Mouse (Mus musculus) gastrocnemius, adult 18-20 months (tissue): ENCODE measurements around the gene Gfy. TPM values are rescaled to one million over a fixed set of nuclear protein-coding genes. Genes with fewer than 3 reads are reported as not detected.

Source experiments
- DNase-seq: peaks from one replicate; pipeline ENCODE4 v3.0.0; 2021; ENCODE audit warnings: low spot score
- microRNA-seq: library from miRNA; unstranded; fragments of <30 nt; microRNA quantifications from one replicate; pipeline ENCODE4 v1.2.0, GENCODE M21; 2021
- total RNA-seq, 2 experiments: library from RNA; stranded (reverse); gene quantifications; 2 replicates each; pipeline ENCODE4 v1.2.3; 2021

Gfy gene
- total RNA-seq, 2 experiments from 2014 or later = not detected

- DNase-seq = peak; percentile 99
Observed at GRCm38 (mm10) chr7:45128624-45129246, 50.6 kb downstream of the Gfy start, which contains the start of gene Rpl13a. Gene Rpl13a (minus strand): TSS chr7:45128761.

DNA sequence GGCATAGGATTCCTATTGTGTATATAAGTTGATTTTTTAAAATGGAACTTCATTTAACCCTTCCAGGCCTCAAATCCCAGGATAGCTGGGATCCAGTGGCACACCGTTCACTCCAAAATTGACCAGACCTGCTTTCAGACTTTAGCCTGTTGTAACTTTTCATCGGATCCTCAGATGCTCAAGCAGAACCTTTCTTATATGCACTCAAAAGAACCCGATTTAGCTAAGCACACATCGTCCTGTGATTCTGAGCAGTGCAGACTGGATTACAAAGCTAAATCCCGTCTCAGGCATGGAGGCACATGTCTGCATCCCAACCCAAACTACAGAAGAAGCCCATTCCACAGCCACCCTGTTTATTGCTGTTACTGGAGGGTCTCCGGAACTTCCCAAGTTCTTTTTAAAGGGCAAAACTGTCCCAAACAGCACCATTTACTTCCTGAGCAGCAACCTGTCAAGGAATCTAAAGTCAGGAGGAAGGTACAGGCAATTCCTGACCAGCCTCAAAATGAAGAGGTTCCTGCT lies 51.6 kb downstream of the Gfy start:
- no peak for DNase-seq

GRCm38 (mm10) chr7:45126844-45127699 lies 52.3 kb downstream of the Gfy start:
- no peak for DNase-seq

Small RNAs within 50 kb of the gene (microRNA-seq; reads per million reads assigned to microRNA genes)
- gene Mir5121 (9.2 reads per million, percentile 22 among the genes with 10 or more reads in this experiment), gene Mir7055 (not detected)

Other genes with a start within 250 kb of the Gfy start
- not detected for gene Tsks, start 236.4 kb downstream of the Gfy start, total RNA-seq
- 1 to 10 TPM in 1 of 2 experiments, under 1 TPM in 1; 0.64 to 1.4 TPM for gene Cpt1c, start 204.7 kb downstream of the Gfy start, total RNA-seq
- 100 to 1,000 TPM; 119 to 139 TPM for gene Prmt1, start 193.0 kb downstream of the Gfy start, total RNA-seq
- gene Irf3, start 181.9 kb downstream of the Gfy start, total RNA-seq = 10 to 100 TPM; 15.0 to 19.1 TPM
- 1 to 10 TPM; 8.4 to 8.5 TPM for gene Bcl2l12, start 180.9 kb downstream of the Gfy start, total RNA-seq
- gene Scaf1, start 163.2 kb downstream of the Gfy start, total RNA-seq = 10 to 100 TPM; 41.3 to 46.2 TPM
- gene Rras, start 161.6 kb downstream of the Gfy start, total RNA-seq = 10 to 100 TPM; 20.8 to 26.8 TPM
- gene Prr12, start 126.7 kb downstream of the Gfy start, total RNA-seq = 10 to 100 TPM; 13.1 to 16.0 TPM
- gene Nosip, start 117.1 kb downstream of the Gfy start, total RNA-seq = 10 to 100 TPM; 27.9 to 28.3 TPM
- 10 to 100 TPM; 10.2 to 10.4 TPM for gene Prrg2, start 116.9 kb downstream of the Gfy start, total RNA-seq
- 10 to 100 TPM in 1 of 2 experiments, 1 to 10 TPM in 1; 8.0 to 12.5 TPM for gene Rcn3, start 87.3 kb downstream of the Gfy start, total RNA-seq
- gene Fcgrt, start 75.7 kb downstream of the Gfy start, total RNA-seq = 10 to 100 TPM; 27.4 to 29.1 TPM
- gene Rps11, start 55.1 kb downstream of the Gfy start, total RNA-seq = 100 to 1,000 TPM; 490 to 529 TPM
- 100 to 1,000 TPM; 643 to 706 TPM for gene Rpl13a, start 50.8 kb downstream of the Gfy start, total RNA-seq
- 1 to 10 TPM in 1 of 2 experiments, not detected in 1; 1.2 TPM for gene Gm45713, start 43.3 kb downstream of the Gfy start, total RNA-seq
- gene Flt3l, start 43.1 kb downstream of the Gfy start, total RNA-seq = 1 to 10 TPM; 1.8 to 3.0 TPM
- 10 to 100 TPM; 34.2 to 34.5 TPM for gene Pih1d1, start 25.3 kb downstream of the Gfy start, total RNA-seq
- gene Aldh16a1, start 25.0 kb downstream of the Gfy start, total RNA-seq = 10 to 100 TPM; 10.6 to 12.8 TPM
- under 1 TPM; 0.14 to 0.17 TPM for gene Slc17a7, start 15.6 kb downstream of the Gfy start, total RNA-seq
- not detected for gene Pth2, start 1.4 kb upstream of the Gfy start, total RNA-seq
- not detected for gene Ccdc155, start 25.3 kb upstream of the Gfy start, total RNA-seq
- not detected for gene Dkkl1, start 32.6 kb upstream of the Gfy start, total RNA-seq
- 1 to 10 TPM; 1.2 to 1.3 TPM for gene Tead2, start 36.2 kb upstream of the Gfy start, total RNA-seq
- gene Cd37, start 59.5 kb upstream of the Gfy start, total RNA-seq = 1 to 10 TPM; 1.1 to 1.2 TPM
- not detected for gene Slc6a16, start 61.5 kb upstream of the Gfy start, total RNA-seq
- not detected for gene Slc6a21, start 97.9 kb upstream of the Gfy start, total RNA-seq
- gene Trpm4, start 154.2 kb upstream of the Gfy start, total RNA-seq = 10 to 100 TPM; 25.9 to 31.3 TPM
- 100 to 1,000 TPM; 877 to 904 TPM for gene Hrc, start 155.7 kb upstream of the Gfy start, total RNA-seq
- gene Ppfia3, start 187.4 kb upstream of the Gfy start, total RNA-seq = under 1 TPM; 0.11 to 0.21 TPM
- gene Lin7b, start 191.0 kb upstream of the Gfy start, total RNA-seq = not detected
- gene Snrnp70, start 216.2 kb upstream of the Gfy start, total RNA-seq = 10 to 100 TPM; 60.3 to 65.4 TPM
- gene Kcna7, start 226.1 kb upstream of the Gfy start, total RNA-seq = 10 to 100 TPM; 83.7 to 93.5 TPM
- 1 to 10 TPM; 4.3 to 4.7 TPM for gene Ntf5, start 234.1 kb upstream of the Gfy start, total RNA-seq
- under 1 TPM; 0.47 to 0.59 TPM for gene Lhb, start 241.3 kb upstream of the Gfy start, total RNA-seq